In the genomic region with DNA sequence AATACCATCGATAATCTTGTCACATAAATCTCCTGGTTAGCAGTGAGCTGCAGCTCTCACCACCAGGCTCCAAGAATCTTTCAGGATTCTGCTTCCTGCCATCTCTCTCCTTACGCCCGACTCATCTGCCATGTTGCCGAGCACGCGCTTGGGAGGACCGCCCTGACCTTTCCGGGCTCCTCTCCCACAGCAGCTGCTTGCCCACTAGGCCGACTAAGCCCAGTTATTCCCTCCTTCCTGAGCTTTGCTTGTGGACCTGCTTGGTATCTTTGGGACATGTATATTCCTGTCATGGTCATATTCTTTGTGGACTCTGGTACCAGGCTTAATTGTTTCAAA, we compare ENCODE assay signal across 9 mouse cellular contexts.
DNase-seq lines count a peak whose midpoint lies in the region; ATAC-seq and TF ChIP-seq lines count a peak whose summit lies in the region.
"Had no signal": no experiment of that assay in that cellular context is flagged by ENCODE, and none has a peak within 500 bp of the region (broad histone marks: within the 10 kb centered on the region; RNA-seq: fewer than 3 reads in every experiment).

No protein-coding gene starts in this region.

- TF ChIP-seq CTCF in midbrain, postnatal 0 days (IDR thresholded peaks at IDR 0.05), result no peak
- TF ChIP-seq CTCF in olfactory bulb, adult 2 months (IDR thresholded peaks at IDR 0.05; ENCODE audit: insufficient read depth, low read depth, low read length), result no peak

- ATAC-seq in heart, embryonic 14.5 days (ENCODE audit: insufficient number of reproducible peaks, insufficient read depth, low FRiP score, low read depth), result no peak
- ATAC-seq in midbrain, postnatal 0 days (ENCODE audit: low FRiP score), result no peak
- ATAC-seq: inflammation-experienced regulatory T-cells, adult 6 months had no signal

- intact Hi-C loops in heart, postnatal 14 days (cut with DNase I), result no loop called here

- H3K27me3 ChIP-seq in heart, embryonic 14.5 days (ENCODE audit: control insufficient read depth, insufficient read depth, low read length), result no peaks in the 10 kb centered on the region
- no peaks in the 10 kb centered on the region for H3K27me3 ChIP-seq in midbrain, embryonic 10.5 days (ENCODE audit: low read depth, poor library complexity, severe bottlenecking)
- no peaks in the 10 kb centered on the region for H3K27me3 ChIP-seq in midbrain, postnatal 0 days (ENCODE audit: insufficient read depth, low read length)

- TF ChIP-seq POLR2A in olfactory bulb, adult 2 months (IDR thresholded peaks at IDR 0.05; ENCODE audit: insufficient read depth, low read depth, low read length), result no peak

- peak overlapping the region in 1 of 2 experiments; percentile 71; a peak in 2 of 4 replicates for H3K27ac ChIP-seq in heart, embryonic 14.5 days (replicated peaks in 1 of 2; ENCODE audit: control insufficient read depth in 1 of 2, insufficient read depth in 1 of 2, low read depth in 2 of 2, low read length in 2 of 2)
- peak overlapping the region; percentile 82 for H3K27ac ChIP-seq in midbrain, embryonic 10.5 days (replicated peaks)
- no peak overlapping the region for H3K27ac ChIP-seq in midbrain, postnatal 0 days (ENCODE audit: low read depth, low read length)
- H3K27ac ChIP-seq in olfactory bulb, adult 2 months (ENCODE audit: insufficient read depth, low read depth, low read length), result peak overlapping the region; percentile 56

- WGBS in heart, embryonic 14.5 days, result 64% methylated on average over 9 of the region's 9 CpGs
- WGBS in midbrain, embryonic 10.5 days, result 67% methylated on average over 9 of the region's 9 CpGs
- WGBS in midbrain, postnatal 0 days, result 48% methylated on average over 9 of the region's 9 CpGs
- WGBS in olfactory bulb, adult 2 months, result 75% methylated on average over 9 of the region's 9 CpGs

- H3K36me3 ChIP-seq in heart, embryonic 14.5 days (ENCODE audit: control insufficient read depth, insufficient read depth, low read length), result no peaks in the 10 kb centered on the region
- no peaks in the 10 kb centered on the region for H3K36me3 ChIP-seq in midbrain, embryonic 10.5 days
- no peaks in the 10 kb centered on the region for H3K36me3 ChIP-seq in midbrain, postnatal 0 days (ENCODE audit: insufficient read depth, low read length)

- peak overlapping the region; percentile 58; the same call in 1 of the 2 replicates for H3K4me2 ChIP-seq in heart, embryonic 14.5 days (ENCODE audit: low read length)
- no peak overlapping the region for H3K4me2 ChIP-seq in midbrain, postnatal 0 days (ENCODE audit: low read depth, low read length, poor library complexity, severe bottlenecking)

- H3K9ac ChIP-seq in heart, embryonic 14.5 days (ENCODE audit: low read length), result peak overlapping the region; percentile 54; the same call in 1 of the 2 replicates
- H3K9ac ChIP-seq in midbrain, postnatal 0 days (replicated peaks; ENCODE audit: low read length, poor library complexity, severe bottlenecking), result no peak overlapping the region

- 0 out of 4 replicates have a peak overlapping the region, but pooled peaks of 1 of the 2 experiments have one; percentile 10 for H3K4me3 ChIP-seq in heart, embryonic 14.5 days (ENCODE audit: control insufficient read depth in 1 of 2, insufficient read depth in 1 of 2, low read depth in 1 of 2, low read length in 2 of 2)
- H3K4me3 ChIP-seq in midbrain, embryonic 10.5 days, result no peak overlapping the region
- no peak overlapping the region for H3K4me3 ChIP-seq in midbrain, postnatal 0 days (ENCODE audit: low read depth, low read length)
- H3K4me3 ChIP-seq in olfactory bulb, adult 2 months (ENCODE audit: insufficient read depth, low read depth, low read length), result no peak overlapping the region

- H3K4me1 ChIP-seq in heart, embryonic 14.5 days (ENCODE audit: control insufficient read depth in 2 of 2, insufficient read depth in 2 of 2, low read length in 2 of 2), result peaks cover 23 to 33% of the 10 kb centered on the region in 2 experiments
- peaks cover 61% of the 10 kb centered on the region for H3K4me1 ChIP-seq in midbrain, embryonic 10.5 days
- no peaks in the 10 kb centered on the region for H3K4me1 ChIP-seq in midbrain, postnatal 0 days (ENCODE audit: insufficient read depth, low read length)
- H3K4me1 ChIP-seq in olfactory bulb, adult 2 months (ENCODE audit: control insufficient read depth, insufficient read depth, low read length), result peaks cover 37% of the 10 kb centered on the region

- no peak for DNase-seq in heart, postnatal 14 days
- no peak for DNase-seq in midbrain, embryonic 10.5 days (ENCODE audit: low spot score)
- DNase-seq in midbrain, postnatal 0 days (ENCODE audit: low spot score), result no peak
- peak; percentile 50 for DNase-seq in gastrocnemius, postnatal 10 days
- no peak for DNase-seq in thymus, adult 18-20 months
- DNase-seq in kidney, postnatal 4 days, result no peak

- no peaks in the 10 kb centered on the region for H3K9me3 ChIP-seq in heart, embryonic 14.5 days (ENCODE audit: control insufficient read depth, low read length)
- no peaks in the 10 kb centered on the region for H3K9me3 ChIP-seq in midbrain, embryonic 10.5 days (replicated peaks)
- H3K9me3 ChIP-seq in midbrain, postnatal 0 days (ENCODE audit: low read length), result no peaks in the 10 kb centered on the region
